Mouse (Mus musculus) ES-Bruce4 (cell line): ENCODE data around the gene Rex1bd. TPM values are rescaled to one million over a fixed set of nuclear protein-coding genes. Genes with fewer than 3 reads are reported as not detected.

Source experiments
- H3K27ac ChIP-seq: 2 replicates; pipeline ENCODE4 v1.5.1; 2012; ENCODE audit warnings: low read length, inconsistent platforms; ENCODE audit not compliant: insufficient read depth
- H3K27me3 ChIP-seq: 2 replicates; pipeline ENCODE4 v1.6.1; 2012; ENCODE audit warnings: mild to moderate bottlenecking, low read length, inconsistent platforms; ENCODE audit not compliant: control insufficient read depth, poor library complexity, insufficient read depth, severe bottlenecking
- H3K36me3 ChIP-seq: 2 replicates; pipeline ENCODE4 v1.6.1; 2012; ENCODE audit warnings: inconsistent platforms, mild to moderate bottlenecking, low read length, moderate library complexity; ENCODE audit not compliant: control insufficient read depth, poor library complexity, insufficient read depth, severe bottlenecking
- H3K4me1 ChIP-seq: one replicate; pipeline ENCODE4 v1.8.1; 2011; ENCODE audit warnings: low read length; ENCODE audit not compliant: control insufficient read depth, insufficient read depth
- H3K4me3 ChIP-seq: 2 replicates; pipeline ENCODE4 v1.5.1; 2011; ENCODE audit warnings: low read depth, mild to moderate bottlenecking, low read length
- H3K9ac ChIP-seq: 2 replicates; pipeline ENCODE4 v1.6.1; 2012; ENCODE audit warnings: low read depth, mild to moderate bottlenecking, inconsistent platforms; ENCODE audit not compliant: poor library complexity, severe bottlenecking
- H3K9me3 ChIP-seq: replicated peaks from 2 replicates; pipeline ENCODE4 v1.6.1; 2012; ENCODE audit warnings: mild to moderate bottlenecking, low read length, inconsistent platforms; ENCODE audit not compliant: control insufficient read depth, poor library complexity, insufficient read depth, severe bottlenecking
- CTCF ChIP-seq: IDR thresholded peaks from one replicate; pipeline ENCODE4 v1.8.1; 2011; ENCODE audit warnings: low read depth, low read length
- EP300 ChIP-seq: IDR thresholded peaks from 2 replicates; pipeline ENCODE4 v1.6.1; 2011; ENCODE audit warnings: low read depth, low read length; ENCODE audit not compliant: insufficient read depth
- POLR2A ChIP-seq: IDR thresholded peaks from one replicate; pipeline ENCODE4 v1.8.1; 2011; ENCODE audit warnings: low read length; ENCODE audit not compliant: insufficient read depth
- polyA plus RNA-seq: library from polyadenylated mRNA; stranded (reverse); fragments of >200 nt; gene quantifications from 2 replicates; pipeline ENCODE4 v1.2.4, GENCODE M21; 2011; ENCODE audit warnings: low read depth; ENCODE audit not compliant: missing spikeins, insufficient read depth, insufficient read length

The Rex1bd gene
- polyA plus RNA-seq, 1 experiment = 40.0 TPM

DNA sequence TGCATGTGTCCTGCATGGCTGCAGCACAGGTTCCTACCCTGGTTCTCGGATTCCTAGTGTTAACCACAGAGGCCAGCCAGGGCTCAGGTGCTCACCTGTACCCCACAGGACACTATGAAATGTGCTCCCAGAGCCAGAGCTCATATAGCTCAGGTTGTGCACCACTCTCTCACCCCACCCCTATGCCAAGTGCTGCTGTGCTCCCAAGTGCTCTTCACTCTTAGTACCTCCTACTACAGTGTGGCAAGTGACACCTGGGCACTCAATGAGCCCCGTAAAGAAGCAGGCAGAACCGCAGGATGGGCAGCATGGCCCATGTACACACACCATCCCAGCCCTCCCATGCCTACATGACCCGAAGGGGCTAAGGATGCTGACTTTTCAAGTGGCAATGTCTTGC is 37.8 kb downstream of the Rex1bd start:
- H3K27me3 ChIP-seq = no peaks in the 10 kb centered on the region
- no peak overlapping the region for H3K4me3 ChIP-seq
- H3K9me3 ChIP-seq = no peaks in the 10 kb centered on the region
- H3K27ac ChIP-seq = no peak overlapping the region
- H3K36me3 ChIP-seq = no peaks in the 10 kb centered on the region
- no peak overlapping the region for H3K9ac ChIP-seq
- TF ChIP-seq POLR2A (no peak), CTCF (no peak), EP300 (no peak)
- no peaks in the 10 kb centered on the region for H3K4me1 ChIP-seq

- Histone ChIP-seq H3K4me3 (no peak overlapping the region), H3K9me3 (no peaks in the 10 kb centered on the region), H3K4me1 (no peaks in the 10 kb centered on the region), H3K9ac (no peak overlapping the region), H3K27me3 (no peaks in the 10 kb centered on the region), H3K36me3 (no peaks in the 10 kb centered on the region), H3K27ac (no peak overlapping the region)
- TF ChIP-seq POLR2A = no peak
- TF ChIP-seq EP300 = no peak
- TF ChIP-seq CTCF = no peak
Measured at GRCm38 (mm10) chr8:70467907-70468306, 38.6 kb downstream of the Rex1bd start.

GRCm38 (mm10) chr8:70467229-70467725 is 39.3 kb downstream of the Rex1bd start:
- Histone ChIP-seq H3K4me1 (no peaks in the 10 kb centered on the region), H3K36me3 (no peaks in the 10 kb centered on the region), H3K27me3 (no peaks in the 10 kb centered on the region), H3K9me3 (no peaks in the 10 kb centered on the region), H3K27ac (no peak overlapping the region), H3K4me3 (no peak overlapping the region), H3K9ac (no peak overlapping the region)
- TF ChIP-seq EP300 (no peak), CTCF (no peak), POLR2A (no peak)

- no peak overlapping the region for H3K27ac ChIP-seq
- no peaks in the 10 kb centered on the region for H3K9me3 ChIP-seq
- no peak for TF ChIP-seq EP300
- no peak for TF ChIP-seq CTCF
- TF ChIP-seq POLR2A = no peak
- no peaks in the 10 kb centered on the region for H3K27me3 ChIP-seq
- H3K36me3 ChIP-seq = no peaks in the 10 kb centered on the region
- H3K9ac ChIP-seq = no peak overlapping the region
- no peaks in the 10 kb centered on the region for H3K4me1 ChIP-seq
- H3K4me3 ChIP-seq = no peak overlapping the region
Measured at GRCm38 (mm10) chr8:70466771-70467170, 39.8 kb downstream of the Rex1bd start.

DNA sequence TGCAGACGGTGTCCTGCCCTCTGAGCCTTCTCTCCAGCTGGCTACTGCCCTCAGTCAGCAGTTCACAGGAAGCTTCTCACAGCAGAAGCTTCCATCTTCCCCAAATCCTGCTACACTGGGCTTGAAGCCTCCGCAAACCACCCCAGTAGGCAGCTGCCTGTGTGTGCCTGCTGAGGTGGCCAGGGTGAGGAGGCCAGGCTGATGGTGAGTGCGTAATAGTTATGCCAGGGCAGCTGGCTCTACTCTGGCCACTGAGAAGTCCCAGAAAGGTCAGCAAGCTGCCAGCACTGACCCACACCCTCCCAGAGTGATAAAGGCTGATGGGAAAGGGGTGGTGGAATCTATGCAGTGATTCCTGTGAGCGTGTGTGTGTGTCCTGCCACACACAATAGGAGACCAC is 40.2 kb downstream of the Rex1bd start:
- no peak overlapping the region for H3K27ac ChIP-seq
- no peaks in the 10 kb centered on the region for H3K4me1 ChIP-seq
- no peak overlapping the region for H3K9ac ChIP-seq
- TF ChIP-seq CTCF (no peak), POLR2A (no peak), EP300 (no peak)
- no peaks in the 10 kb centered on the region for H3K36me3 ChIP-seq
- H3K4me3 ChIP-seq = no peak overlapping the region
- H3K9me3 ChIP-seq = no peaks in the 10 kb centered on the region
- no peaks in the 10 kb centered on the region for H3K27me3 ChIP-seq

- no peak overlapping the region for H3K4me3 ChIP-seq
- no peak overlapping the region for H3K9ac ChIP-seq
- TF ChIP-seq CTCF (no peak), POLR2A (no peak)
- no peaks in the 10 kb centered on the region for H3K36me3 ChIP-seq
- H3K27me3 ChIP-seq = no peaks in the 10 kb centered on the region
- H3K9me3 ChIP-seq = no peaks in the 10 kb centered on the region
- no peaks in the 10 kb centered on the region for H3K4me1 ChIP-seq
- H3K27ac ChIP-seq = no peak overlapping the region
Measured at GRCm38 (mm10) chr8:70465701-70466100, 40.9 kb downstream of the Rex1bd start.
